Mouse (Mus musculus): ENCODE results near the gene Ctcf. TPM values are rescaled to one million over a fixed set of nuclear protein-coding genes. Genes with fewer than 3 reads are reported as not detected.

The Ctcf gene
- polyA plus RNA-seq, 1 experiment from 2014 or later, result 116 TPM

DNA sequence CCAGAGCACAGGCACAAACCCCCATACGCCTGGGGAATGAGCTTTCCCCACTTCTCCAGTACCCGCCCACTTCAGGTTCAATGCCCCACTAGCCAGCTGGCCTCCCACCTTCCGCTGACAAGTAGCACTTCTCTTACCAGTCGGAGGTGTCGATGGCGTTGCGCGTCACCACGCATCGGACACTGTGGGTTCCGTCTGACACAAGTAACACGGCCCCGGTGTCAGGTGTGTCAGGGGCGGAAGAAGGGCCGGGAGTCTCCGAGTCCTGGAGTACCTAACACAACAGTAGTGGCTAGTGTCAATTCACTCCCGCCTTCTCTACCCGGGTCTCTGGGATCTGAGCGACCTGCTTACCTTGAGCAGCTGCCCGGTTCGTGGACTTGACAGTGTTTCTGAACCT is 64.2 kb downstream of the Ctcf start:
- no peak overlapping the region; the same call in 1 of the 2 replicates for H3K27ac ChIP-seq (replicated peaks; ENCODE audit: low read depth, low read length)
- WGBS, result 0% methylated on average over 21 of the region's 21 CpGs
- peaks cover 8% of the 10 kb centered on the region for H3K4me1 ChIP-seq (ENCODE audit: control insufficient read depth, insufficient read depth, low read length)
- ATAC-seq (replicated peaks; ENCODE audit: insufficient number of reproducible peaks, low FRiP score, low TSS enrichment, low read depth) (peak; percentile 46), DNase-seq (ENCODE audit: low spot score) (peak; percentile 44)
- peak overlapping the region; percentile 87 for H3K4me2 ChIP-seq (ENCODE audit: low read depth, low read length)
- H3K36me3 ChIP-seq (replicated peaks; ENCODE audit: control insufficient read depth, insufficient read depth, low read depth, low read length), result peaks cover 3% of the 10 kb centered on the region
- peak overlapping the region; percentile 56 for H3K9ac ChIP-seq (replicated peaks; ENCODE audit: low read length)
- H3K27me3 ChIP-seq (ENCODE audit: control insufficient read depth, insufficient read depth, low read length), result no peaks in the 10 kb centered on the region
- peak overlapping the region; percentile 57 for H3K4me3 ChIP-seq (ENCODE audit: low read depth, low read length)
- no peaks in the 10 kb centered on the region for H3K9me3 ChIP-seq (replicated peaks; ENCODE audit: control insufficient read depth, low read length)

DNA sequence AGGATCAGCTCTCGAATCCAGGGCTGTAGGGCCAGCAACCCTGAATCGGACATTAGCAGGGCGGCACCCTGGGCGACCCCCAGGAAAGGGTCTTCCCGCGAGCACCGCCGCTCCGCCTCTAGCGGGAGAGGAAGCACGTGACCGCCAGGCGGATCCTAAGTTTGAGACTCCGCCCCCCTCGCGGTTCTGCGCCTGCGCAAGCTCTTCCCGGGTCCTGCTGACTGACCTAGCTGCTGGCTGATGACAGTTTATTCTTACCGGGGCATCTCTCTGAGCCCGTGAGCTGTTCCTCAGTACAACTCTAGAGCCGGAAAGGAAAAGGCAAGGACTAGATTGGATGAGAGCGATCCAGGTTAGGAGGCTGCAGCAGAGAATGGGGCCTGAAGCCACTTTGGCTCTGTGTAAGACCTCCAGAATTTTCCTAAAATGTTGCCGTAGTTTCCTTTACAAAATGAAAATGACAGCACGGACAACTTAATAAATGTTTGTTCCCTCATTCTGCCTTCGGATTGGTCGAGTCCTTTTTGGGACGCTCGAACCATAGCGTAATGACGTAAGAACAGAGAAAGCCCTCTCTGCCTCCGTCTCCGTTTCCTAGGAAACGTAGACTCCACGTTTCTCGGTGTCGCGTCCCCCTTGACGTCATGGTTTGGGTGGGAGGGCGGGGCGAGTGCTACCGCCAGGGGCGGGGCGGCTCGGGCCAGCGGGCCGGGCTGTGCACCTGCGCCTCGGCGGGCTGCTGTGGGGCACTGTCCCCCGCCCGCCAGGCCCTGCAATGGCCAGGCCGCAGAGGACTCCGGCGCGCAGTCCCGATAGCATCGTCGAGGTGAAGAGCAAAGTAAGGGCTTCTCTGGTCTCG is 64.8 kb downstream of the Ctcf start, which contains the start of the genes Acd and Pard6a:
TSS of gene Acd (minus strand) at position 137 of the 859 bp plus-strand sequence.
TSS of gene Pard6a (plus strand) at position 183 of the 859 bp plus-strand sequence.
- H3K36me3 ChIP-seq (replicated peaks; ENCODE audit: control insufficient read depth, insufficient read depth, low read depth, low read length), result peaks cover 3% of the 10 kb centered on the region
- peaks cover 8% of the 10 kb centered on the region for H3K4me1 ChIP-seq (ENCODE audit: control insufficient read depth, insufficient read depth, low read length)
- ATAC-seq (replicated peaks; ENCODE audit: insufficient number of reproducible peaks, low FRiP score, low TSS enrichment, low read depth) (peak; percentile 64), DNase-seq (ENCODE audit: low spot score) (peak; percentile 98)
- H3K9ac ChIP-seq (replicated peaks; ENCODE audit: low read length), result peak within 1 kb of the TSS; percentile 56
- under 1% methylated on average over 58 of the region's 60 CpGs for WGBS
- H3K4me2 ChIP-seq (ENCODE audit: low read depth, low read length), result peak within 1 kb of the TSS; percentile 87
- no peaks in the 10 kb centered on the region for H3K27me3 ChIP-seq (ENCODE audit: control insufficient read depth, insufficient read depth, low read length)
- H3K4me3 ChIP-seq (ENCODE audit: low read depth, low read length), result peak within 1 kb of the TSS; percentile 57
- H3K27ac ChIP-seq (replicated peaks; ENCODE audit: low read depth, low read length), result peak within 1 kb of the TSS; percentile 71
- no peaks in the 10 kb centered on the region for H3K9me3 ChIP-seq (replicated peaks; ENCODE audit: control insufficient read depth, low read length)

- Histone ChIP-seq H3K36me3 (replicated peaks; ENCODE audit: control insufficient read depth, insufficient read depth, low read depth, low read length) (peaks cover 3% of the 10 kb centered on the region), H3K27me3 (ENCODE audit: control insufficient read depth, insufficient read depth, low read length) (no peaks in the 10 kb centered on the region), H3K4me3 (ENCODE audit: low read depth, low read length) (peak overlapping the region; percentile 57), H3K4me2 (ENCODE audit: low read depth, low read length) (peak overlapping the region; percentile 87), H3K27ac (replicated peaks; ENCODE audit: low read depth, low read length) (no peak overlapping the region), H3K4me1 (ENCODE audit: control insufficient read depth, insufficient read depth, low read length) (peaks cover 12% of the 10 kb centered on the region), H3K9ac (replicated peaks; ENCODE audit: low read length) (peak overlapping the region; percentile 46; the same call in 1 of the 2 replicates), H3K9me3 (replicated peaks; ENCODE audit: control insufficient read depth, low read length) (no peaks in the 10 kb centered on the region)
- no peak for DNase-seq (ENCODE audit: low spot score)
- ATAC-seq (replicated peaks; ENCODE audit: insufficient number of reproducible peaks, low FRiP score, low TSS enrichment, low read depth), result peak; percentile 4
- WGBS, result 43% methylated on average over 18 of the region's 18 CpGs
These were observed 65.6 kb downstream of the Ctcf start for GRCm38 (mm10) chr8:105702001-105702401.

DNA sequence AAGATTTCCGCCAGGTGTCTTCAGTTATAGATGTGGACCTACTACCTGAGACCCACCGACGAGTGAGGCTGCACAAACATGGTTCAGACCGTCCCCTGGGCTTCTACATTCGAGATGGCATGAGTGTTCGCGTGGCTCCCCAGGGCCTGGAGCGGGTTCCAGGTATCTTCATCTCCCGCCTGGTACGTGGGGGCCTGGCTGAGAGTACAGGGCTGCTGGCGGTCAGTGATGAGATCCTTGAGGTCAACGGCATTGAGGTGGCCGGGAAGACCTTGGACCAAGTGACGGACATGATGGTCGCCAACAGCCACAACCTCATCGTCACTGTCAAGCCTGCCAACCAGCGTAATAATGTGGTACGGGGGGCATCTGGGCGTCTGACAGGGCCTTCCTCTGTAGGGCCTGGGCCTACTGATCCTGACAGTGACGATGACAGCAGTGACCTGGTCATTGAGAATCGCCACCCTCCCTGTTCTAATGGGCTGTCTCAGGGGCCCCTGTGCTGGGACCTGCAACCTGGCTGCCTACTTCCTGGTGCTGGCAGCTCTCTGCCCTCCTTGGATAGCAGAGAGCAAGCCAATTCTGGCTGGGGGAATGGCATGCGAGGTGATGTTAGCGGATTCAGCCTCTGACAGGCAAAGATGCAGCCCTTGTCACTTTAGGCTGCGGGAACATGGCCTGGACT is 66.5 kb downstream of the Ctcf start:
- Histone ChIP-seq H3K27ac (replicated peaks; ENCODE audit: low read depth, low read length) (no peak overlapping the region), H3K4me3 (ENCODE audit: low read depth, low read length) (no peak overlapping the region), H3K36me3 (replicated peaks; ENCODE audit: control insufficient read depth, insufficient read depth, low read depth, low read length) (peaks cover 3% of the 10 kb centered on the region), H3K27me3 (ENCODE audit: control insufficient read depth, insufficient read depth, low read length) (no peaks in the 10 kb centered on the region), H3K4me2 (ENCODE audit: low read depth, low read length) (no peak overlapping the region), H3K9ac (replicated peaks; ENCODE audit: low read length) (no peak overlapping the region), H3K4me1 (ENCODE audit: control insufficient read depth, insufficient read depth, low read length) (peaks cover 13% of the 10 kb centered on the region), H3K9me3 (replicated peaks; ENCODE audit: control insufficient read depth, low read length) (no peaks in the 10 kb centered on the region)
- no peak for DNase-seq (ENCODE audit: low spot score)
- 90% methylated on average over 24 of the region's 24 CpGs for WGBS
- no peak for ATAC-seq (replicated peaks; ENCODE audit: insufficient number of reproducible peaks, low FRiP score, low TSS enrichment, low read depth)

DNA sequence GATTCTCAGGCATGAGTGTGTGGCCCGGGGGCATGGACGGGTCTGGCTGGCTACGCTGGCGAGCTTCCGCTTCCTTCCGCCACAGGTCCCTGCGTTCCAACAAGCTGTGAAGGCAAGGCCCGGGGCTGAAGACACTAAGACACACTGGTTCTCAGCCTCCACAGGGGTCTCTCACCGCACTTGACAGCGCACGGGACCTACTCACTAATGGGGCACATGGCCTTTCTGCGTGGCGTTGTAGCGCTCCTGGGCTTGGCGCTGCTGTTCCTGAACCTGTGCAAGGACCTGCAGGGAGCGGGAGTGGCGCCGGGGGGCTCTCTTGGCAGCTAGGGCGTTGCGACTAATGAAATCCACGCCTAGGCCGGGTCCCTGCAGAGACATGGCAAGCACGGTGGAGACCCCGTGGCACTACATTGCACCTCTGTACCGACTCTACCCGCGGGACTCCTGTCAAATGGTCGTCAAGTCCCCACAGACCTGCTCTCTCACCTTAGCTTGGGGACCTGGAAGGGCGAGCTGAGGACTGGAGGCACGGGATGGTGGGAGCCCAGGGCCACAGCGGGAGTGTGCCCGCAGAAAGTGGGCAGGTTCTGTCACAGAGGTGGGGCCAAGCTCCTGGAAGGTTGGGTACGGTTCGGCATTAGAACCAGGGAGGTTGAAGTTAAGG is 67.9 kb downstream of the Ctcf start:
- Histone ChIP-seq H3K4me2 (ENCODE audit: low read depth, low read length) (no peak overlapping the region), H3K36me3 (replicated peaks; ENCODE audit: control insufficient read depth, insufficient read depth, low read depth, low read length) (peaks cover 3% of the 10 kb centered on the region), H3K4me3 (ENCODE audit: low read depth, low read length) (no peak overlapping the region), H3K9ac (replicated peaks; ENCODE audit: low read length) (no peak overlapping the region), H3K9me3 (replicated peaks; ENCODE audit: control insufficient read depth, low read length) (no peaks in the 10 kb centered on the region), H3K27me3 (ENCODE audit: control insufficient read depth, insufficient read depth, low read length) (no peaks in the 10 kb centered on the region), H3K27ac (replicated peaks; ENCODE audit: low read depth, low read length) (no peak overlapping the region), H3K4me1 (ENCODE audit: control insufficient read depth, insufficient read depth, low read length) (peaks cover 13% of the 10 kb centered on the region)
- WGBS, result 92% methylated on average over 34 of the region's 34 CpGs
- DNase-seq (ENCODE audit: low spot score) (no peak), ATAC-seq (replicated peaks; ENCODE audit: insufficient number of reproducible peaks, low FRiP score, low TSS enrichment, low read depth) (no peak)

GRCm38 (mm10) chr8:105704955-105705354 is 68.6 kb downstream of the Ctcf start:
- H3K27ac ChIP-seq (replicated peaks; ENCODE audit: low read depth, low read length), result no peak overlapping the region
- no peaks in the 10 kb centered on the region for H3K27me3 ChIP-seq (ENCODE audit: control insufficient read depth, insufficient read depth, low read length)
- no peak overlapping the region for H3K9ac ChIP-seq (replicated peaks; ENCODE audit: low read length)
- 91% methylated on average over 6 of the region's 6 CpGs for WGBS
- ATAC-seq (replicated peaks; ENCODE audit: insufficient number of reproducible peaks, low FRiP score, low TSS enrichment, low read depth) (no peak), DNase-seq (ENCODE audit: low spot score) (no peak)
- peaks cover 3% of the 10 kb centered on the region for H3K36me3 ChIP-seq (replicated peaks; ENCODE audit: control insufficient read depth, insufficient read depth, low read depth, low read length)
- no peak overlapping the region for H3K4me2 ChIP-seq (ENCODE audit: low read depth, low read length)
- no peak overlapping the region for H3K4me3 ChIP-seq (ENCODE audit: low read depth, low read length)
- H3K9me3 ChIP-seq (replicated peaks; ENCODE audit: control insufficient read depth, low read length), result no peaks in the 10 kb centered on the region
- peaks cover 12% of the 10 kb centered on the region for H3K4me1 ChIP-seq (ENCODE audit: control insufficient read depth, insufficient read depth, low read length)

DNA sequence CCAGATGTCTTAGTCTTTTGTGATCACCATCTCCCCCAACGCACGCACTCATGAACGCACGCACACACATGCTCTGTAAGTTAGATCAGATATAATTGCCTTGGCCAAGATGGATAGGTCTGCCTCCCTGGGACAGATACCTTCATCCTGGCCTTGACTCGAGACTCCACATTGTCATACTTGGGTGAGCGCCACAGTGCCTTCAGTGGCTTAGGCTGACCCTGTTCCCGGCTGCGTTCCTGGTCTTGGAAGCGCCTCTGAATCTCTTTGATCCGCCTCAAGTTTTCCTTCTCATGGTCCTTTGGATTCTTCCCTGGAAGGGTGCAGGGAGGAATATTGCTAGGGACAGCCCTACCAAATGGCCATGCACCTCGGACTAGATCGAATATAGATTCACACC is 70.1 kb downstream of the Ctcf start:
- H3K4me3 ChIP-seq (ENCODE audit: low read depth, low read length), result peak overlapping the region; percentile 78; the same call in 1 of the 2 replicates
- DNase-seq (ENCODE audit: low spot score), result no peak
- H3K9me3 ChIP-seq (replicated peaks; ENCODE audit: control insufficient read depth, low read length), result no peaks in the 10 kb centered on the region

More for the DNA sequence above, 70.1 kb downstream of the Ctcf start:
- no peak for ATAC-seq (replicated peaks; ENCODE audit: insufficient number of reproducible peaks, low FRiP score, low TSS enrichment, low read depth)
- Histone ChIP-seq H3K4me2 (ENCODE audit: low read depth, low read length) (peak overlapping the region; percentile 88), H3K4me1 (ENCODE audit: control insufficient read depth, insufficient read depth, low read length) (peaks cover 9% of the 10 kb centered on the region), H3K9ac (replicated peaks; ENCODE audit: low read length) (no peak overlapping the region), H3K27me3 (ENCODE audit: control insufficient read depth, insufficient read depth, low read length) (no peaks in the 10 kb centered on the region), H3K36me3 (replicated peaks; ENCODE audit: control insufficient read depth, insufficient read depth, low read depth, low read length) (peaks cover 3% of the 10 kb centered on the region), H3K27ac (replicated peaks; ENCODE audit: low read depth, low read length) (no peak overlapping the region)
- 81% methylated on average over 12 of the region's 12 CpGs for WGBS
